Mouse (Mus musculus) adrenal gland, adult (tissue): Measurements from ENCODE around the gene Slc25a34.

Experiments
- DNase-seq, 2 experiments: peaks; one replicate each; pipeline ENCODE4 v3.0.0; 2022 to 2023; ENCODE audit warnings: low spot score in 1 of 2; ENCODE audit not compliant: inconsistent age in 2 of 2

The Slc25a34 gene

DNA sequence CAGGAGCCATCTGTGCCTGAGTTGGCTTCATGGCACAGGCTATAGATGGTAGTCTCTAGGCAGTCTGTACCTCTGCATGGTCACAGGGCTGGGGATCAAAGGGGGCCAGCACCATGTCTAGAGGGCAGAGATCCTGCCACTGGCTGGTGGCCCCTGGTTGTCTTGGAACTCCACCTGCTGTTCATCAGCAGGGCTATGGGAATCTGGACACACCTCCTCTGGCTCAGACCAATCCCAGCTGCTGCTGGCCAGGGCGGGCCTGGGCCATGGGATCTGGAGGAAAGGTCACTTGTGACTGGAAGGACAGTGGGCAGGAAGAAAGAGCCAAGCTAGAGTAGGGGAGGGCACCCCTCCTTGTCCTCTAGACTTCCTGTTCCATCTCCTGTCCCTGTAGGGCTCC, at the start of gene Slc25a34:
Gene Slc25a34, minus strand, starts transcription at position 156 of the 400 bp plus-strand sequence.
- DNase-seq = peak; percentile 91 to 92

- DNase-seq = no peak
These were observed 48.7 kb upstream of the Slc25a34 start for GRCm38 (mm10) chr4:141672325-141672724.

DNA sequence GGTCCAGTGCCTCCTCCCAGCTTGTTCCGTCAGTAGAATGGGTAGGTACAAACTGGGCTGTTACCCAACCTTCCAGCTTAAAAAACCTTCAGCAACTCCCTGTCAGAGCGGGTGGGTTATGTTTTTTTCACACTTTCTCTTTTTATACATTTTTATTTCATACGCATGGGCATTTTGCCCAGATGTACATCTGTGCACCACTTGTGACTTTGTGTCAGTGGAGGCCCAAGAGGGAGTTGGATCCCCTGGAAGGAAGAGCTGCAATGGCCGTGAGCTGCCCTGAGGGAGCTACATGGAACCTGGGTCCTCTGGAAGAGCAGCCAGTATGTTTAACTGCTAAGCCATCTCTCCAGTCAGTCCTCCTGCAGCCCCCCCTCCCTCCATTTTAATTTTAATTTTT, 47.8 kb upstream of the Slc25a34 start:
- DNase-seq = no peak

DNA sequence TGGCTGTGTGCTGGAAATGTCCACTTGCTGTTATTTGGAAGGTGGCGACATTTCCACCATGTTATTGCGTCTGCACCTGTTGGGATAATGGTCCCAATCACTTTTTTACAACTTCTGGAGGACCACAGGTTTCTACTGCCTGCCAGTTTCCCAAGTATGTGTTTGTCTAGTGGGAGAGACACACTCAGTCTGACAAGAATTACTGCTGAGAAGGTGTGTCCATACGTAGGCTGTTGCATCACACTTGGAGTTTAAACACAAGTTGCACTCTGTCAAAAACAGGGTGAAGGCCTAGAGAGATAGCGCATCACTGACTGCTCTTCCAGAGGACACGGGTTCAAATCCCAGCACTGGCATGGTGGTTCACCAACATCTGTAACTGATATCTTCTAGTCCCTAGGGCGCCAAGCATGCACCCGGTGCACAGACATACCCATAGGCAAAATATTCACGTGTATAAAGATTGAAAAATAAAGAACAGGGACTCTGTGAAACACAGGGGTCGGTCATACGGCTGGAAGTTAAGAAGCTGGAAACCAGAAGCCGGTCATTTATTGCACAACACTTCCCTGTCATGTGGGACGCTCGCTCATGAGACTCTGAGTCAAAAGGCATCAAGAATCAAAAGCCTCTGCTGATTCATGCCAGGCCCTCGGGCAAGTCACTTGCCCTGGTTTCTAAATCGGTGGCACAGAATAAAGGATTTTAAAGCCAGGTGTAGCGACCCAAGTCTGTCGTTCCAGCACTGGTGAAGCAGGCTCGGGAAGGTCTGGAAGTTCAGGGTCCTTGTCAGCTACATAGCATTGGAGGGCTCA, 46.5 kb upstream of the Slc25a34 start:
- DNase-seq = peak; percentile 81 to 90

DNA sequence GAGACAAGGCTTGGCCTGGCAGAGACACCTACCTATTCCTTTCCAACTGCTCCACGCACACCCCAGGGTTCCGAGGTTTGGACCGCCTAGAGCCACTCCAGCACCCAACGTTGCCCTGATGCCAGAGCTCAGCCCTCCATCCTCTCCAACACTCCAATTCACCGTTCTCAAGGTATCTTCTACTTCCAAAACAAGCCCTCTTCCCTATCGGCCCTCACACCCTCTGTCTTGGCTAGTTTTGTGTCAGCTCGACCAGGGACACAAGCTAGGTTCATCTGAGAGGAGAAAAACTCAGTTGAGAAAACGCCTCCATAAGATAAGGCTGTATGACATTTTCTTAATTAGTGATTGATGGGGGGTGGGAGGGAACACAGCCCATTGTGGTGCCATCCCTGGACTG, 41.2 kb upstream of the Slc25a34 start, which contains the start of gene Plekhm2:
Gene Plekhm2, minus strand, starts transcription at position 101 of the 400 bp plus-strand sequence.
- no peak for DNase-seq

DNA sequence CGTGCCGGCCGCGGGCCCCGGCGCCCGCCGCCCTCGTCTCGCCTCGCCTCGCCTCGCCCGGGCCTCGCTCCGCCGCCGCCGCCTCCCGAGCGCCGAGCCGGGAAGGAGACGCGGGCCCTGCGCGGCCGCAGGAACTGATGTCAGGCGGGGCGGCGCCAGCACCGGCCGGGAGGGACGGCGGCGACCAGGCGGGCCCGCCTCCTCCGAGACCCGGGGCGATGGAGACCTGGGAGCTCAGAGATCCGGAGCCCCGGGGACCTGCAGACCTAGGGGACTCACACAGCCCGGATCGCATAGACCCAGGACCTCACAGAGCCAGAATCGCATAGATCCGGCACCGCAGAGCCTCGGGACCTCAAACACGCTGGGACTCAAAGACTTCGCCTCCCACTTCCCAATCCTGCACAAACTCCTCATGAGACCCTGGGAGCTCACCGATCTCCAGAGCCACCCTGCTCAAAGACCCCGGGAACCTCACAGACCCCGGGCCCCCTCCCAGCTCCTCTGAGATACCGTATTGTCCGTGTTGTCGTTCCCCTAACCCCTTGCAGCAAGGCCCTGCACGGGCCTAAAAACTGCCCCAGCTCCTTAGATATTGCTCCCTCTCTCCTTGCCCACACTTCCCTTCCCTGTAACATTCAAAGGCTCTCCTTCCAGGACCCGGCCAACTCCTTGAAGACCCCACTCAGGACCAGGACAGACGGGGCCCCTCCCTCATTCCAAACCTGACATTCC, 40.6 kb upstream of the Slc25a34 start:
- DNase-seq = peak; percentile 85 to 93

DNA sequence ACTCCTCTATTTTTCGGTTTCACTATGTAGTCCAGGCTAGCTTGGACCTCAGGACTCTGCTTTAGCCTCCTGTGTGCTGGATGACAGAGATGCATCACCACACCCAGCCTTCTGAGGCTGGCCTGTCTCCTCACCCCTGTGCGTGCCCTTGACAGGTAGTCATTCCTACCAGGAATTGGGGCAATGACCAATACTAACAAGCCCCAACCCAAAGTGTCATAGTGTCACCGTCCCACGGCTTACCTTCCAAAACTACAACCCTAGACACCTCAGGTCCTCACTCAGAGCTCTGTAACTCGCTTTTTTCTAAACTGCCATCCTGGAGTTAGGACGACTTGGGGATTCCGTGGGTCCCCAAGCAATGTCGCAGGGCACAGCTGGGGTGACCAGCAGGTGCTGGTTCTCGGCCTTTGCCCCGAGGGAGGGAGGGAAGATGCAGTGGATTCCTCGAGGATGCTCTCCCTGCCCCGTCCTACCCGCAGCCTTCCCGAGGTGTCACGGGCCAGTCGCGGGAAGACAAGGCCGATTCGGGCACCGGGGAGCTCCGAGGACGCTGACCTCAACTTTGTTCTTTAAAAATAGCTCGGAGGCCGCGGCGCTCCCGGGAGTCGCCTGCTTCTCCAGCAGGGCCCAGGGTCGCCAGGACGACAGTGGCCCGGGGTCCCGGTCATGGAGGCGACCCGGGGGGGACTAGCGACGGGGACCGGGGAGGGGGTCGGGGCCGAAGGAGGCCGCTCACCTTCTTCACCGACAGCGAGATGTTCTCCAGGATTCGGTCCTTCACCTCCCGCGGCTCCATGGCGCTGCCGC, 39.7 kb upstream of the Slc25a34 start:
- DNase-seq = peak; percentile 70 to 90

DNA sequence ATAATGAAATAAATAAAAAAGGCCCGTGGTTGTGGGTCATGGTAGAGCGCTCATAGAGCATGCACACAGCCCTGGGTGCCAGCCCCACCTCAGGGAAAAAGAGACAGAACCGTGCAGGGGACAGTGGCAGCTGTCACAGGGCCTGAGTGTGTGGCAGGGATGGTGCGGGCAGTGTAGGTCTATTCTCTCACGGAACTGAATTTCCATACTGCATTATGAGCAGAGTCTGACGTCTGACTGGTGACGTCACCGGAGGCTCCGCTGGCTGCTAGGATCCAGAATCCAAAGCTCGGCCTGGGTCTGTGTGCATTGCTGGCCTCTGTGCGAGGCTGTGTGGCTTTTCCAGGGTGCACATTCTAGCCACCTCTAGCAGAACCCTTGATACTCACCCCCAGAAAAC, 37.3 kb upstream of the Slc25a34 start:
- DNase-seq = no peak

- peak in 1 of 2 experiments; percentile 33 for DNase-seq
These were observed 36.1 kb upstream of the Slc25a34 start for GRCm38 (mm10) chr4:141659739-141660138.

DNA sequence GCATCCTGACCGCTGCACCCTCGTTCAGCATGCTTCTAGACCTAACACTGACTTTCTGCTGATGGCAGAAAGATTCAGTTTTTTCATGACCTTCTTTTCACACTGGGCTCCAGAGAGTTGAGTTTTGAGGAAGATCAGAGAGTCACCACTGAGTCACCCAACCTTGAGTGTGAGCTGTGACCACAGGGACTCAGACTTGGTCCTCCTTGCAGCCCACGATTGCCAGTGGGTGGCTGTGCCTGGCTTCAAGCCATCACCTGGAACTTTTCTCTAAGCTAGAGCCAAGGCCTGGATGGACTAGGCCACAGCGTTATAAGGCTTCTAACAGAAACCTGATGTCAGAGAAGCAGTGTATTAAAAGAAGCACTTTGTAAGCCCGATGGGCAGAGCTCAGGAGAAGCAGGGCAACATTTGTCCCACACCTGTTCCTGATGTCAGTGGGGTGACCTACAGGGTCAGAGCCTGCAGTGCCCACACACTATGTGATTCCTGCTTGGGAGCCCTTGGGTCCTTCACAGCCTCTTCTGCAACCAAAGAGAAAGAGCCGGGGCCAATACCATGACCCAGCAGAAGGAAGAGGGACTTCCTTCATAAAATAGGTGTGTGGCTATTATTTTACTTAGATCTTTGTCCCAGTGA, 35.3 kb upstream of the Slc25a34 start:
- peak; percentile 88 to 91 for DNase-seq

- DNase-seq = no peak
These were observed 33.3 kb upstream of the Slc25a34 start for GRCm38 (mm10) chr4:141656932-141657331.

DNA sequence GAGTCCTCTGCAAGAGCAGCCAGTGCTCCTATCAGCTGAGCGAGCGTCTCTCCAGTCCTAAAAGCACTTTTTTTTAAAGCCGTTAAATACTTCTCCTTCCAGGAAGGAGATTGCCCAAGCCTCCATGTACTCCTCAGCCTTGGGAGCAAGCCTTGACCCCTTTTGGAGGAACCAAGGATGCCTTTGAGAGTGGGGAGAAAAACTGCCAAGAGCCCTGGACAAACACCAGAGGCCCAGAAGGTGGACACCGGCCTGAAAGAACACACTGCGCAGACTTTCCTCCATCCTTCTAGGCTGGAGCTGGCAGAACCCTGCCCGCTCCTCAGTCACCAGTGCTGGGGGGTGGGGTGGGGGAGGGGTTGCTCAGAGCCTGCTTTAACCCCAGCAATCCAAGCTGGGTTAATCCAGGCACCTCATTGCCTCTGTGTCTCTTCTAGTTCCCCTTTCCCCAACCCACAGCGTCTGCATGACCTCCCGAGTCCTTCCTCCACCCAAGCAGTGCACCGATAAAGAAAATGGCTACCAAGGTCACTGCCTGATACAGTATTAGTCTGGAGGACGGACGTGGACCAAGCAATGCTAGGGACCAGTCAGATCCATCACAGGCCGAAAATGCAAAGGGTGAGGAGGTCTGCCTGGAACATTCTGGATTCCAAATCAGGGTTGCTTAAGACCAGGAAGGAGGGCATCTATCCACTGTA, 32.4 kb upstream of the Slc25a34 start:
- peak; percentile 72 to 89 for DNase-seq

GRCm38 (mm10) chr4:141654509-141654908, 30.9 kb upstream of the Slc25a34 start:
- DNase-seq = peak in 1 of 2 experiments; percentile 30

- DNase-seq = no peak
These were observed 30.2 kb upstream of the Slc25a34 start for GRCm38 (mm10) chr4:141653813-141654212.

GRCm38 (mm10) chr4:141653044-141653443, 29.4 kb upstream of the Slc25a34 start:
- DNase-seq = no peak

GRCm38 (mm10) chr4:141651944-141652343, 28.3 kb upstream of the Slc25a34 start:
- DNase-seq = no peak

GRCm38 (mm10) chr4:141651286-141651685, 27.7 kb upstream of the Slc25a34 start:
- no peak for DNase-seq

DNA sequence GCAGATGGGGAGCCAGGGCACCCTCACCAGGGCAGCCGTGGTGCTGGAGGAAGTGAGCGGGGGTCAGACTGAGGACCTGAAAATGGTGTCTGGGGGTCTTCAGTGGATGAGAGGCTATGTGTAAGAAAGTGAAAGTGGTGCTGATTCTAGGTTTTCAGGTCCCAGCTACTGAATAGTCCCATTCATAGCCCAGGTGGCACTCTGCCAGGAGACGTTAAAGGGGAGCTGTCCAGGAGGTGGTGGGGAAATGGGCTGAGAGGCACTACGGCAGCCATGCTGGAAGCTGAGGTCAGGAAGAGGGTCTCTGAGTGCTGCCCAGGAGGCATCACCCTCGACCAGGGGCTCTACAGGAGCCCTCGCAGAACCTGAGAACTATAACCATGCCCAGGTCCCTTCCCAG, 25.6 kb upstream of the Slc25a34 start:
- DNase-seq = peak in 1 of 2 experiments; percentile 56

GRCm38 (mm10) chr4:141648262-141648661, 24.6 kb upstream of the Slc25a34 start:
- DNase-seq = no peak

- peak in 1 of 2 experiments; percentile 65 for DNase-seq
These were observed 23.6 kb upstream of the Slc25a34 start for GRCm38 (mm10) chr4:141647187-141647586.
